Mouse (Mus musculus) forebrain, embryonic 13.5 days (tissue): ENCODE results near the gene BC049730. TPM values are rescaled to one million over a fixed set of nuclear protein-coding genes. Genes with fewer than 3 reads are reported as not detected.
"Not testable (repeated sequence)": the region's sequence is repeated elsewhere in the genome, so short reads cannot be mapped to it uniquely, and the experiment has no call there.

Experiments
- ATAC-seq: fragments of 200-750 bp; cut with Nextera tagmentation; 2 replicates; pipeline ENCODE4 v1.8.0; 2017
- H3K27ac ChIP-seq: fragments of 300-500 bp; sonication (generic); 2 replicates; pipeline ENCODE4 v1.5.1; 2015; ENCODE audit warnings: inconsistent platforms, mild to moderate bottlenecking, moderate library complexity
- H3K27me3 ChIP-seq: fragments of 300-500 bp; sonication (generic); 2 replicates; pipeline ENCODE4 v1.6.1; 2015; ENCODE audit warnings: mild to moderate bottlenecking, inconsistent platforms
- H3K36me3 ChIP-seq: fragments of 300-500 bp; sonication (generic); 2 replicates; pipeline ENCODE4 v1.6.1; 2015; ENCODE audit warnings: mild to moderate bottlenecking, inconsistent platforms; ENCODE audit not compliant: poor library complexity, severe bottlenecking
- H3K4me1 ChIP-seq: fragments of 300-500 bp; sonication (generic); 2 replicates; pipeline ENCODE4 v1.6.1; 2015; ENCODE audit warnings: inconsistent platforms
- H3K4me2 ChIP-seq: fragments of 300-500 bp; sonication (generic); 2 replicates; pipeline ENCODE4 v1.6.1; 2015; ENCODE audit warnings: inconsistent platforms, mild to moderate bottlenecking, moderate library complexity
- H3K4me3 ChIP-seq: fragments of 300-500 bp; sonication (generic); 2 replicates; pipeline ENCODE4 v1.5.1; 2015; ENCODE audit warnings: mild to moderate bottlenecking, inconsistent platforms
- H3K9ac ChIP-seq: fragments of 300-500 bp; sonication (generic); 2 replicates; pipeline ENCODE4 v1.6.1; 2015; ENCODE audit warnings: mild to moderate bottlenecking, inconsistent platforms
- H3K9me3 ChIP-seq: fragments of 300-500 bp; sonication (generic); replicated peaks from 2 replicates; pipeline ENCODE4 v1.6.1; 2016; ENCODE audit warnings: inconsistent platforms
- WGBS: fragments of 180-500 bp; shearing (Covaris S2); methylation state at CpG from one replicate; pipeline ENCODE4 v1.1.7; 2015; 5-methylcytosine and 5-hydroxymethylcytosine counted together
- polyA plus RNA-seq: library from polyadenylated mRNA; unstranded; fragments of >200 nt; fragmentation: Nextera tagmentation; extraction: Ambion mirVana; gene quantifications from 2 replicates; pipeline ENCODE4 v1.2.1, GENCODE M21; 2015

BC049730 gene
- not detected in 2 replicates for polyA plus RNA-seq

GRCm38 (mm10) chr7:24708832-24709292 is at the start of gene BC049730:
BC049730 (plus strand) TSS chr7:24709242.
- no peaks in the 10 kb centered on the region for H3K9me3 ChIP-seq
- H3K9ac ChIP-seq: no peak within 1 kb of the TSS
- ATAC-seq: no peak
- no peak within 1 kb of the TSS for H3K4me2 ChIP-seq
- H3K36me3 ChIP-seq: no peaks in the 10 kb centered on the region
- no peaks in the 10 kb centered on the region for H3K27me3 ChIP-seq
- 94% methylated on average over 14 of the region's 14 CpGs for WGBS
- no peaks in the 10 kb centered on the region for H3K4me1 ChIP-seq
- no peak within 1 kb of the TSS for H3K27ac ChIP-seq
- no peak within 1 kb of the TSS for H3K4me3 ChIP-seq

- no peak for ATAC-seq
- H3K27me3 ChIP-seq: no peaks in the 10 kb centered on the region
- H3K36me3 ChIP-seq: no peaks in the 10 kb centered on the region
- no peaks in the 10 kb centered on the region for H3K9me3 ChIP-seq
- no peaks in the 10 kb centered on the region for H3K4me1 ChIP-seq
- no peak overlapping the region for H3K27ac ChIP-seq
- H3K4me2 ChIP-seq: no peak overlapping the region
- H3K4me3 ChIP-seq: no peak overlapping the region
- 76% methylated on average over 12 of the region's 12 CpGs for WGBS
- no peak overlapping the region for H3K9ac ChIP-seq
These were observed 49.2 kb upstream of the BC049730 start for GRCm38 (mm10) chr7:24659737-24660357.

- Histone ChIP-seq H3K9me3 (no peaks in the 10 kb centered on the region), H3K27ac (no peak overlapping the region), H3K36me3 (no peaks in the 10 kb centered on the region), H3K4me2 (no peak overlapping the region), H3K4me3 (no peak overlapping the region), H3K9ac (no peak overlapping the region), H3K4me1 (no peaks in the 10 kb centered on the region), H3K27me3 (no peaks in the 10 kb centered on the region)
- 75% methylated on average over 17 of the region's 17 CpGs for WGBS
- ATAC-seq: no peak
These were observed 47.7 kb upstream of the BC049730 start for GRCm38 (mm10) chr7:24661118-24661904.

GRCm38 (mm10) chr7:24662575-24662974 is 46.5 kb upstream of the BC049730 start:
- H3K4me2 ChIP-seq: no peak overlapping the region
- no peaks in the 10 kb centered on the region for H3K9me3 ChIP-seq
- H3K9ac ChIP-seq: no peak overlapping the region
- 13% methylated on average over 8 of the region's 8 CpGs for WGBS
- no peaks in the 10 kb centered on the region for H3K4me1 ChIP-seq
- H3K4me3 ChIP-seq: no peak overlapping the region
- no peaks in the 10 kb centered on the region for H3K27me3 ChIP-seq
- H3K36me3 ChIP-seq: no peaks in the 10 kb centered on the region
- peak; percentile 77 for ATAC-seq
- H3K27ac ChIP-seq: no peak overlapping the region

GRCm38 (mm10) chr7:24664301-24664700 is 44.7 kb upstream of the BC049730 start:
- 42% methylated on average over 8 of the region's 8 CpGs for WGBS
- Histone ChIP-seq H3K27me3 (no peaks in the 10 kb centered on the region), H3K4me3 (no peak overlapping the region), H3K4me1 (no peaks in the 10 kb centered on the region), H3K4me2 (no peak overlapping the region), H3K36me3 (no peaks in the 10 kb centered on the region), H3K9ac (no peak overlapping the region), H3K27ac (no peak overlapping the region), H3K9me3 (no peaks in the 10 kb centered on the region)
- no peak for ATAC-seq

GRCm38 (mm10) chr7:24664959-24665358 is 44.1 kb upstream of the BC049730 start:
- H3K4me2 ChIP-seq: no peak overlapping the region
- ATAC-seq: no peak
- no peak overlapping the region for H3K27ac ChIP-seq
- no peak overlapping the region for H3K4me3 ChIP-seq
- no peaks in the 10 kb centered on the region for H3K27me3 ChIP-seq
- WGBS: 73% methylated on average over 9 of the region's 9 CpGs
- no peaks in the 10 kb centered on the region for H3K36me3 ChIP-seq
- no peaks in the 10 kb centered on the region for H3K9me3 ChIP-seq
- H3K9ac ChIP-seq: no peak overlapping the region
- no peaks in the 10 kb centered on the region for H3K4me1 ChIP-seq

- no peak overlapping the region for H3K4me3 ChIP-seq
- 92% methylated on average over 23 of the region's 23 CpGs for WGBS
- no peaks in the 10 kb centered on the region for H3K27me3 ChIP-seq
- no peak for ATAC-seq
- no peak overlapping the region for H3K9ac ChIP-seq
- no peaks in the 10 kb centered on the region for H3K36me3 ChIP-seq
- H3K27ac ChIP-seq: no peak overlapping the region
- H3K4me1 ChIP-seq: no peaks in the 10 kb centered on the region
- H3K4me2 ChIP-seq: no peak overlapping the region
- no peaks in the 10 kb centered on the region for H3K9me3 ChIP-seq
These were observed 37.0 kb upstream of the BC049730 start for GRCm38 (mm10) chr7:24671944-24672439.

GRCm38 (mm10) chr7:24676575-24676974 is 32.5 kb upstream of the BC049730 start, which contains the start of gene Tex101:
Tex101 (minus strand) TSS chr7:24676675.
- H3K4me2 ChIP-seq: no peak within 1 kb of the TSS
- no peak within 1 kb of the TSS for H3K4me3 ChIP-seq
- WGBS: 89% methylated on average over 9 of the region's 9 CpGs
- H3K27me3 ChIP-seq: no peaks in the 10 kb centered on the region
- no peaks in the 10 kb centered on the region for H3K4me1 ChIP-seq
- no peaks in the 10 kb centered on the region for H3K9me3 ChIP-seq
- ATAC-seq: no peak
- H3K36me3 ChIP-seq: no peaks in the 10 kb centered on the region
- H3K27ac ChIP-seq: no peak within 1 kb of the TSS
- H3K9ac ChIP-seq: no peak within 1 kb of the TSS

- H3K4me1 ChIP-seq, H3K4me2 ChIP-seq, H3K36me3 ChIP-seq, H3K27me3 ChIP-seq, ATAC-seq, H3K27ac ChIP-seq, H3K4me3 ChIP-seq, H3K9ac ChIP-seq, H3K9me3 ChIP-seq: not testable (repeated sequence)
- 82% methylated on average over 7 of the region's 7 CpGs for WGBS
These were observed 24.9 kb upstream of the BC049730 start for GRCm38 (mm10) chr7:24684121-24684520.

- not testable (repeated sequence) for H3K27ac ChIP-seq, ATAC-seq, H3K9ac ChIP-seq, H3K36me3 ChIP-seq, H3K4me3 ChIP-seq, H3K27me3 ChIP-seq, H3K9me3 ChIP-seq, H3K4me2 ChIP-seq, H3K4me1 ChIP-seq
- WGBS: 92% methylated on average over 10 of the region's 10 CpGs
These were observed 21.5 kb upstream of the BC049730 start for GRCm38 (mm10) chr7:24687519-24687918.

GRCm38 (mm10) chr7:24692693-24693092 is 16.3 kb upstream of the BC049730 start:
- WGBS: 98% methylated on average over 3 of the region's 3 CpGs
- H3K9ac ChIP-seq, H3K9me3 ChIP-seq, H3K27me3 ChIP-seq, H3K4me1 ChIP-seq, ATAC-seq, H3K4me3 ChIP-seq, H3K36me3 ChIP-seq, H3K4me2 ChIP-seq, H3K27ac ChIP-seq: not testable (repeated sequence)

GRCm38 (mm10) chr7:24697891-24698290 is 11.2 kb upstream of the BC049730 start:
- ATAC-seq: not testable (repeated sequence)

More at GRCm38 (mm10) chr7:24697891-24698290, 11.2 kb upstream of the BC049730 start:
- H3K4me1 ChIP-seq, H3K27me3 ChIP-seq, H3K36me3 ChIP-seq, H3K4me2 ChIP-seq, H3K9ac ChIP-seq, H3K9me3 ChIP-seq, H3K4me3 ChIP-seq, H3K27ac ChIP-seq: not testable (repeated sequence)
- WGBS: 95% methylated on average over 4 of the region's 4 CpGs
